Comparison of ENCODE assay signal across 15 mouse cellular contexts in the genomic region with DNA sequence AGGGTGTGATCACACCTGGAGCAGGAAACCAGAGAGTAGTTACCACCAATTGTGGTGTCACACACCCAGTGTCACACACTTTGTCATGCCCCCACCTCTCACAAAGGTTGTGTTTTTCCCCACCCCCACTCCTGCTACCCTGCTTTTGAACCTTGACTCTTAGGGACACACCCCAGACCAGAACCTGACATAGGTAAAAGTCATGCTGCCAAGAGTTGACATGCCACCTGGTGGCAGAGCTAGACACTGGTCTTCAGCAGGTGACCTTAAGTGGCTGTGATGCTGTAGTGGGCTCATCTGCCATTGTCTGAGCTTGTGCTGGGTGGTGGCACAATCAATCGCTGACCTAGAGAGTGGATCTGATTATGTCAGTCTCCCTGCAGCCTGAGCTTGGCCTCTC. TPM values are rescaled to one million over a fixed set of nuclear protein-coding genes. Genes with fewer than 3 reads are reported as not detected.
DNase-seq lines count a peak whose midpoint lies in the region; ATAC-seq and TF ChIP-seq lines count a peak whose summit lies in the region.
"Had no signal": no experiment of that assay in that cellular context is flagged by ENCODE, and none has a peak within 500 bp of the region (broad histone marks: within the 10 kb centered on the region; RNA-seq: fewer than 3 reads in every experiment).

No protein-coding gene starts in this region.

- peak; percentile 38 for TF ChIP-seq CTCF in lung, embryonic 14.5 days (IDR thresholded peaks at IDR 0.05; ENCODE audit: low read depth)
- peak in 1 of 2 experiments; percentile 42; a peak in 2 of 4 replicates for TF ChIP-seq CTCF in CH12.LX (conservative IDR thresholded peaks at IDR 0.05 in 1 of 2, IDR thresholded peaks at IDR 0.05 in 1 of 2; ENCODE audit: low read depth in 2 of 2, low read length in 2 of 2)

- H3K4me1 ChIP-seq in lung, embryonic 14.5 days (ENCODE audit: insufficient read depth) = 0 out of 2 replicates have a peak, but pooled peaks cover 4% of the 10 kb centered on the region
- peaks cover 10 to 84% of the 10 kb centered on the region in 2 experiments for H3K4me1 ChIP-seq in CH12.LX (ENCODE audit: control insufficient read depth in 1 of 2, insufficient read depth in 2 of 2)

- H3K79me2 ChIP-seq in CH12.LX (replicated peaks; ENCODE audit: control insufficient read depth, extremely low read depth, insufficient read depth, poor library complexity, severe bottlenecking) = peaks cover 60% of the 10 kb centered on the region

- no peaks in the 10 kb centered on the region for H3K9me3 ChIP-seq in lung, embryonic 14.5 days (ENCODE audit: low read depth, low read length)
- H3K9me3 ChIP-seq in CH12.LX (replicated peaks; ENCODE audit: low read length) = no peaks in the 10 kb centered on the region
- H3K9me3 ChIP-seq: limb, embryonic 13.5 days; stomach, embryonic 15.5 days had no signal

- peaks cover 33% of the 10 kb centered on the region for H3K36me3 ChIP-seq in lung, embryonic 14.5 days (ENCODE audit: insufficient read depth)
- H3K36me3 ChIP-seq in CH12.LX (replicated peaks in 1 of 2; ENCODE audit: control insufficient read depth in 1 of 2, insufficient read depth in 1 of 2, low read length in 1 of 2) = peaks cover 37 to 73% of the 10 kb centered on the region in 2 experiments

- H3K27ac ChIP-seq in lung, embryonic 14.5 days (ENCODE audit: low read depth) = no peak overlapping the region
- H3K27ac ChIP-seq in CH12.LX (ENCODE audit: insufficient read depth, low read depth) = no peak overlapping the region
- H3K27ac ChIP-seq: limb, embryonic 13.5 days; stomach, embryonic 15.5 days had no signal

- dilution Hi-C loops in CH12.LX (cut with MboI; ENCODE audit: extremely low pct_ligation_motif_present, extremely low pct_unique_long_range_greater_than_20kb, low sequenced_read_pairs) = no loop called here

- WGBS in lung, embryonic 14.5 days = 89% methylated on average over 1 of the region's 1 CpGs

- no peak for TF ChIP-seq EP300 in CH12.LX (IDR thresholded peaks at IDR 0.05; ENCODE audit: low read length)

- no peak overlapping the region for H3K4me2 ChIP-seq in lung, embryonic 14.5 days
- H3K4me2 ChIP-seq in CH12.LX (ENCODE audit: insufficient read depth, low read depth, poor library complexity, severe bottlenecking) = no peak overlapping the region
- H3K4me2 ChIP-seq: limb, embryonic 13.5 days; stomach, embryonic 15.5 days had no signal

- intact Hi-C loops in heart, postnatal 14 days (cut with DNase I) = loop anchor here (5.0 to 10.0 kb wide), 3 partner anchors 97 to 535 kb away; partner anchors contain the start of genes D10Jhu81e and Gm10100

- H3K9ac ChIP-seq in lung, embryonic 14.5 days = no peak overlapping the region
- H3K9ac ChIP-seq in CH12.LX (ENCODE audit: insufficient read depth, low read depth) = no peak overlapping the region
- H3K9ac ChIP-seq: limb, embryonic 13.5 days; stomach, embryonic 15.5 days had no signal

- in situ Hi-C loops in CH12.LX (cut with MboI; ENCODE audit: low pct_ligation_motif_present, low pct_unique_long_range_greater_than_20kb, low sequenced_read_pairs) = loop anchor here (10.0 to 25.0 kb wide), 2 partner anchors 115 to 257 kb away; partner anchors contain the start of gene Fam207a

- H3K4me3 ChIP-seq in lung, embryonic 14.5 days (ENCODE audit: low read depth, low read length) = no peak overlapping the region
- no peak overlapping the region for H3K4me3 ChIP-seq in CH12.LX (replicated peaks in 1 of 3; ENCODE audit: low read depth in 2 of 3, low read length in 2 of 3, poor library complexity in 1 of 3)
- H3K4me3 ChIP-seq: limb, embryonic 13.5 days; stomach, embryonic 15.5 days had no signal

- no peak for ATAC-seq in lung, embryonic 14.5 days (ENCODE audit: insufficient read depth)
- 0 out of 2 replicates have a peak, but pooled peaks have one; percentile 3 for ATAC-seq in monocyte, adult 5-6 weeks (replicated peaks; ENCODE audit: insufficient number of reproducible peaks, low FRiP score, low TSS enrichment, poor library complexity, severe bottlenecking)

- no peaks in the 10 kb centered on the region for H3K27me3 ChIP-seq in lung, embryonic 14.5 days (ENCODE audit: insufficient read depth, low read length)
- no peaks in the 10 kb centered on the region for H3K27me3 ChIP-seq in CH12.LX (replicated peaks)
- H3K27me3 ChIP-seq: limb, embryonic 13.5 days; stomach, embryonic 15.5 days had no signal

- no peak; the same call in 1 of the 2 replicates for TF ChIP-seq RAD21 in CH12.LX (IDR thresholded peaks at IDR 0.05; ENCODE audit: low read depth, low read length)

- TF ChIP-seq POLR2A in CH12.LX (IDR thresholded peaks at IDR 0.05; ENCODE audit: low read depth, low read length) = no peak

- peak; percentile 85 for DNase-seq in heart, adult 11 months
- DNase-seq in heart, postnatal 14 days = no peak
- DNase-seq in lung, embryonic 14.5 days = no peak
- DNase-seq in lung, postnatal 10 days = no peak
- no peak for DNase-seq in CH12.LX (ENCODE audit: extremely low read depth)
- DNase-seq in cerebellum, postnatal 10 days = no peak
- DNase-seq in cerebellum, adult 9-10 months = no peak
- DNase-seq: gastrocnemius, postnatal 25 days; kidney, adult 8-10 months; layer of hippocampus, postnatal 36 days had no signal

TF ChIP-seq in CH12.LX, 34 proteins besides CTCF, POLR2A, EP300 and RAD21:
- no peak for TF ChIP-seq HCFC1 (IDR thresholded peaks at IDR 0.05; ENCODE audit: low read depth, low read length)
- no peak for TF ChIP-seq MXI1 (IDR thresholded peaks at IDR 0.05; ENCODE audit: low read depth, low read length)
- TF ChIP-seq TCF12 (IDR thresholded peaks at IDR 0.05; ENCODE audit: low read depth, low read length) = no peak
- TF ChIP-seq PAX5 (IDR thresholded peaks at IDR 0.05; ENCODE audit: low read length) = no peak
- no peak for TF ChIP-seq RCOR1 (conservative IDR thresholded peaks at IDR 0.05; ENCODE audit: low read depth, low read length)
- TF ChIP-seq SMC3 (IDR thresholded peaks at IDR 0.05; ENCODE audit: low read depth, low read length) = peak; percentile 20; the same call in 1 of the 2 replicates
- no peak for TF ChIP-seq NRF1 (IDR thresholded peaks at IDR 0.05; ENCODE audit: low read depth, low read length)
- no peak for TF ChIP-seq MAFK (IDR thresholded peaks at IDR 0.05; ENCODE audit: insufficient replicate concordance, low read length)

RNA-seq across cellular contexts. Expression of gene Ube2g2, which starts 7.9 kb away (rescaled TPM):
- total RNA-seq in heart, postnatal 14 days (2021) = 10 to 100 TPM; 59.2 to 60.6 TPM
- 47.9 and 50.9 TPM in 2 replicates for polyA plus RNA-seq in lung, embryonic 14.5 days (2014; fragmentation: Nextera tagmentation; extraction: Ambion mirVana)
- 28.7 and 41.2 TPM in 2 replicates for total RNA-seq in CH12.LX (2012; rRNA removed)
- 32.6 and 40.8 TPM in 2 replicates for total RNA-seq in CH12.LX (2014; rRNA removed)
- polyA plus RNA-seq in CH12.LX (2012; ENCODE audit: insufficient read length, low read depth) = 59.4 and 72.2 TPM in 2 replicates
- 60.6 to 127 TPM (median 70.3 TPM) in 3 replicates for total RNA-seq in monocyte, adult 5-6 weeks (2017)

RNA-seq across cellular contexts. Expression of gene Gm49325, which starts 24.0 kb away (rescaled TPM):
- total RNA-seq in heart, postnatal 14 days (2021) = 10 to 100 TPM in 1 of 2 experiments, 1 to 10 TPM in 1; 7.6 to 12.7 TPM
- polyA plus RNA-seq in lung, embryonic 14.5 days (2014; fragmentation: Nextera tagmentation; extraction: Ambion mirVana) = 3.0 and 3.5 TPM in 2 replicates
- 0.55 TPM in 1 of 2 replicates, not detected in the other for total RNA-seq in CH12.LX (2012; rRNA removed)
- total RNA-seq in CH12.LX (2014; rRNA removed) = 1.1 TPM in 1 of 2 replicates, not detected in the other
- 26.9 and 54.0 TPM in 2 replicates for polyA plus RNA-seq in CH12.LX (2012; ENCODE audit: insufficient read length, low read depth)
- 1.7 to 5.5 TPM in 2 of 3 replicates, not detected in the other for total RNA-seq in monocyte, adult 5-6 weeks (2017)
- total RNA-seq: megakaryocyte-erythroid progenitor cell, adult 5-6 weeks had no signal

RNA-seq across cellular contexts. Expression of gene Sumo3, which starts 24.1 kb away (rescaled TPM):
- 10 to 100 TPM; 53.7 to 61.6 TPM for total RNA-seq in heart, postnatal 14 days (2021)
- 329 and 337 TPM in 2 replicates for polyA plus RNA-seq in lung, embryonic 14.5 days (2014; fragmentation: Nextera tagmentation; extraction: Ambion mirVana)
- total RNA-seq in CH12.LX (2012; rRNA removed) = 54.4 and 57.2 TPM in 2 replicates
- total RNA-seq in CH12.LX (2014; rRNA removed) = 81.2 TPM in 2 replicates
- 87.9 and 130 TPM in 2 replicates for polyA plus RNA-seq in CH12.LX (2012; ENCODE audit: insufficient read length, low read depth)
- total RNA-seq in monocyte, adult 5-6 weeks (2017) = 84.2 to 128 TPM (median 126 TPM) in 3 replicates

RNA-seq across cellular contexts. Expression of gene Pttg1ip, which starts 48.5 kb away (rescaled TPM):
- total RNA-seq in heart, postnatal 14 days (2021) = 100 to 1,000 TPM; 128 to 132 TPM
- polyA plus RNA-seq in lung, embryonic 14.5 days (2014; fragmentation: Nextera tagmentation; extraction: Ambion mirVana) = 109 and 112 TPM in 2 replicates
- total RNA-seq in CH12.LX (2012; rRNA removed) (20.7 and 21.7 TPM in 2 replicates), CH12.LX (2014; rRNA removed) (24.2 and 25.3 TPM in 2 replicates)
- 18.9 and 20.3 TPM in 2 replicates for polyA plus RNA-seq in CH12.LX (2012; ENCODE audit: insufficient read length, low read depth)
- 79.9 to 128 TPM (median 104 TPM) in 3 replicates for total RNA-seq in monocyte, adult 5-6 weeks (2017)

RNA-seq across cellular contexts. Expression of gene Tspear, which starts 56.4 kb away (rescaled TPM):
- total RNA-seq in heart, postnatal 14 days (2021) = under 1 TPM in 1 of 2 experiments, not detected in 1; 0.17 TPM
- 0.11 and 0.22 TPM in 2 replicates for polyA plus RNA-seq in lung, embryonic 14.5 days (2014; fragmentation: Nextera tagmentation; extraction: Ambion mirVana)
- 0.17 and 0.42 TPM in 2 replicates for total RNA-seq in CH12.LX (2012; rRNA removed)
- 0.09 TPM in 1 of 2 replicates, not detected in the other for total RNA-seq in CH12.LX (2014; rRNA removed)
- 0.11 TPM in 1 of 2 replicates, not detected in the other for polyA plus RNA-seq in CH12.LX (2012; ENCODE audit: insufficient read length, low read depth)
- total RNA-seq in monocyte, adult 5-6 weeks (2017) = not detected in 3 replicates
- total RNA-seq: gastrocnemius, postnatal 25 days; heart, postnatal 25 days; layer of hippocampus, postnatal 36 days had no signal
